In the genomic region with DNA sequence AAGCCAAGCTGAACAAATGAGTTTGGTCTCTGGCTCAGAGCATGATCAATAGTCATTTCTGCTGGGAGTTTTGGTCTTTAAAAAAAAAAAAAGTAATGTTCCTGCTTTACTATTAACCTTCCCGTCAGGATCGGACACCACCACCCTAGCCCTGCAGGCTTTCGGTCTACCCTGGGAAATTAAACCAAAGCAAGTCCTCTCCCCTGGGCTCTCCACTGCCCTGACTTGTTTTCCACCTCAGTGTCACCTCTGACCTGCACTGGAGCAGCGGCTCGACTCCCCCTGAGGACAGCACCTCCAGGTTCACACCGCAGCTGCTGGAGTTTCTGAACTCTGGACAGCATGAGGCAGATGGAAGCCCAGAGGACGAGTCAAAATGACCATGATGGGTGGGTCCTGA, we compare ENCODE assay signal across 26 mouse cellular contexts. TPM values are rescaled to one million over a fixed set of nuclear protein-coding genes. Genes with fewer than 3 reads are reported as not detected.
DNase-seq lines count a peak whose midpoint lies in the region; ATAC-seq lines count a peak whose summit lies in the region.
"Had no signal": no experiment of that assay in that cellular context is flagged by ENCODE, and none has a peak within 500 bp of the region (broad histone marks: within the 10 kb centered on the region; RNA-seq: fewer than 3 reads in every experiment).

No protein-coding gene starts in this region.

- H3K4me2 ChIP-seq in liver, embryonic 12.5 days = no peak overlapping the region
- H3K4me2 ChIP-seq in liver, embryonic 11.5 days = no peak overlapping the region; the same call in 1 of the 2 replicates
- H3K4me2 ChIP-seq in midbrain, embryonic 11.5 days = no peak overlapping the region
- no peak overlapping the region for H3K4me2 ChIP-seq in midbrain, embryonic 15.5 days
- H3K4me2 ChIP-seq: embryonic facial prominence, embryonic 13.5 days; forebrain, embryonic 13.5 days; heart, embryonic 13.5 days; hindbrain, embryonic 14.5 days had no signal

- no peak overlapping the region for H3K4me3 ChIP-seq in heart, embryonic 10.5 days
- H3K4me3 ChIP-seq in liver, embryonic 12.5 days = no peak overlapping the region
- H3K4me3 ChIP-seq in liver, embryonic 11.5 days (ENCODE audit: low read depth, low read length) = no peak overlapping the region
- no peak overlapping the region for H3K4me3 ChIP-seq in midbrain, embryonic 11.5 days (ENCODE audit: low read depth, low read length)
- H3K4me3 ChIP-seq in midbrain, embryonic 15.5 days = no peak overlapping the region
- H3K4me3 ChIP-seq: embryonic facial prominence, embryonic 10.5 days; embryonic facial prominence, embryonic 13.5 days; erythroblast, embryonic 14.5 days; forebrain, embryonic 13.5 days; heart, embryonic 13.5 days had no signal

- H3K36me3 ChIP-seq in heart, embryonic 10.5 days = peaks cover 3% of the 10 kb centered on the region
- H3K36me3 ChIP-seq in liver, embryonic 12.5 days = peaks cover 8% of the 10 kb centered on the region
- H3K36me3 ChIP-seq in liver, embryonic 11.5 days (ENCODE audit: control insufficient read depth, insufficient read depth, low read length) = no peaks in the 10 kb centered on the region
- no peaks in the 10 kb centered on the region for H3K36me3 ChIP-seq in midbrain, embryonic 11.5 days (ENCODE audit: control insufficient read depth, insufficient read depth, low read length)
- H3K36me3 ChIP-seq in midbrain, embryonic 15.5 days (replicated peaks) = no peaks in the 10 kb centered on the region

- peaks cover 55% of the 10 kb centered on the region for H3K4me1 ChIP-seq in heart, embryonic 10.5 days
- H3K4me1 ChIP-seq in liver, embryonic 12.5 days = peaks cover 72% of the 10 kb centered on the region
- H3K4me1 ChIP-seq in liver, embryonic 11.5 days (replicated peaks; ENCODE audit: control insufficient read depth, insufficient read depth, low read length) = peaks cover 39% of the 10 kb centered on the region
- no peaks in the 10 kb centered on the region for H3K4me1 ChIP-seq in midbrain, embryonic 11.5 days (ENCODE audit: control insufficient read depth, insufficient read depth, low read length)
- H3K4me1 ChIP-seq in midbrain, embryonic 15.5 days = no peaks in the 10 kb centered on the region
- H3K4me1 ChIP-seq: forebrain, embryonic 13.5 days had no signal

- 77% methylated on average over 7 of the region's 7 CpGs for WGBS in heart, embryonic 10.5 days
- WGBS in liver, embryonic 12.5 days (ENCODE audit: insufficient replicate concordance) = 72% methylated on average over 7 of the region's 7 CpGs
- WGBS in liver, embryonic 11.5 days = 69% methylated on average over 7 of the region's 7 CpGs
- WGBS in midbrain, embryonic 11.5 days = 76% methylated on average over 7 of the region's 7 CpGs
- 84% methylated on average over 7 of the region's 7 CpGs for whole genome bisulfite sequencing in midbrain, embryonic 15.5 days

- intact Hi-C loops in heart, postnatal 10 days (cut with DNase I) = no loop called here

- 0 out of 2 replicates have a peak overlapping the region, but pooled peaks have one; percentile 1 for H3K27ac ChIP-seq in heart, embryonic 10.5 days
- peak overlapping the region; percentile 43; the same call in 1 of the 2 replicates for H3K27ac ChIP-seq in liver, embryonic 12.5 days
- H3K27ac ChIP-seq in liver, embryonic 11.5 days (ENCODE audit: low read depth, low read length) = no peak overlapping the region
- no peak overlapping the region for H3K27ac ChIP-seq in midbrain, embryonic 11.5 days (ENCODE audit: low read depth, low read length)
- no peak overlapping the region for H3K27ac ChIP-seq in midbrain, embryonic 15.5 days
- H3K27ac ChIP-seq: embryonic facial prominence, embryonic 10.5 days; embryonic facial prominence, embryonic 13.5 days; forebrain, embryonic 13.5 days; heart, embryonic 13.5 days; hindbrain, embryonic 14.5 days; hindbrain, postnatal 0 days had no signal

- no peak for DNase-seq in heart, embryonic 10.5 days (ENCODE audit: low spot score)
- no peak for DNase-seq in heart, postnatal 10 days
- DNase-seq in liver, embryonic 11.5 days (ENCODE audit: low spot score) = no peak
- DNase-seq in midbrain, embryonic 11.5 days (ENCODE audit: low spot score, missing footprints) = peak; percentile 57
- DNase-seq in embryo, embryonic 9.5 days (ENCODE audit: extremely low spot score) = no peak
- DNase-seq: adrenal gland, adult 2 months; adrenal gland, postnatal 14 days; B cell, adult 2 months; cerebellum, adult 11 months; cerebellum, adult 9-11 months; cerebellum, postnatal 25 days; gastrocnemius, postnatal 14 days; heart, adult 18-20 months had no signal

- H3K9me3 ChIP-seq in heart, embryonic 10.5 days = no peaks in the 10 kb centered on the region
- H3K9me3 ChIP-seq in liver, embryonic 12.5 days (replicated peaks) = no peaks in the 10 kb centered on the region
- H3K9me3 ChIP-seq in liver, embryonic 11.5 days (ENCODE audit: control insufficient read depth, low read length) = no peaks in the 10 kb centered on the region
- no peaks in the 10 kb centered on the region for H3K9me3 ChIP-seq in midbrain, embryonic 11.5 days (ENCODE audit: control insufficient read depth, low read length)
- no peaks in the 10 kb centered on the region for H3K9me3 ChIP-seq in midbrain, embryonic 15.5 days
- H3K9me3 ChIP-seq: embryonic facial prominence, embryonic 10.5 days; G1E had no signal

- no peaks in the 10 kb centered on the region for H3K27me3 ChIP-seq in heart, embryonic 10.5 days (ENCODE audit: insufficient read depth, poor library complexity, severe bottlenecking)
- H3K27me3 ChIP-seq in liver, embryonic 12.5 days (replicated peaks) = no peaks in the 10 kb centered on the region
- no peaks in the 10 kb centered on the region for H3K27me3 ChIP-seq in liver, embryonic 11.5 days (replicated peaks; ENCODE audit: control insufficient read depth, insufficient read depth, low read length)
- H3K27me3 ChIP-seq in midbrain, embryonic 11.5 days (ENCODE audit: control insufficient read depth, insufficient read depth, low read length) = no peaks in the 10 kb centered on the region
- H3K27me3 ChIP-seq in midbrain, embryonic 15.5 days (replicated peaks) = no peaks in the 10 kb centered on the region
- H3K27me3 ChIP-seq: CH12.LX; embryonic facial prominence, embryonic 13.5 days; forebrain, embryonic 13.5 days; heart, embryonic 13.5 days had no signal

- no peak for ATAC-seq in liver, embryonic 12.5 days
- ATAC-seq in liver, embryonic 11.5 days (replicated peaks; ENCODE audit: low FRiP score) = no peak
- no peak for ATAC-seq in midbrain, embryonic 11.5 days (ENCODE audit: low FRiP score)
- no peak for ATAC-seq in midbrain, embryonic 15.5 days (replicated peaks)
- ATAC-seq: forebrain, embryonic 13.5 days; forebrain, embryonic 16.5 days; hindbrain, postnatal 0 days; inflammation-experienced regulatory T-cells, adult 6 months had no signal

- no peak overlapping the region for H3K9ac ChIP-seq in liver, embryonic 12.5 days
- no peak overlapping the region for H3K9ac ChIP-seq in liver, embryonic 11.5 days (ENCODE audit: low read depth, low read length)
- H3K9ac ChIP-seq in midbrain, embryonic 11.5 days (ENCODE audit: low read length) = no peak overlapping the region
- H3K9ac ChIP-seq in midbrain, embryonic 15.5 days = no peak overlapping the region
- H3K9ac ChIP-seq: embryonic facial prominence, embryonic 13.5 days; forebrain, embryonic 13.5 days; heart, embryonic 13.5 days; hindbrain, embryonic 14.5 days had no signal

RNA-seq across cellular contexts. Expression of gene Tex2, which starts 13.9 kb away (rescaled TPM):
- polyA plus RNA-seq in heart, embryonic 10.5 days (2016; fragmentation: Nextera tagmentation; extraction: Ambion mirVana) = 12.5 and 17.9 TPM in 2 replicates
- 10 to 100 TPM; 40.1 to 40.3 TPM for total RNA-seq in heart, postnatal 10 days (2021)
- 11.3 and 11.7 TPM in 2 replicates for polyA plus RNA-seq in liver, embryonic 12.5 days (2016; fragmentation: Nextera tagmentation; extraction: Ambion mirVana)
- 13.4 and 15.9 TPM in 2 replicates for polyA plus RNA-seq in liver, embryonic 11.5 days (2014; fragmentation: Nextera tagmentation; extraction: Ambion mirVana)
- polyA plus RNA-seq in midbrain, embryonic 11.5 days (2014; fragmentation: Nextera tagmentation; extraction: Ambion mirVana) = 9.9 and 10.8 TPM in 2 replicates
- polyA plus RNA-seq in midbrain, embryonic 15.5 days (2015; fragmentation: Nextera tagmentation; extraction: Ambion mirVana) = 31.3 and 32.1 TPM in 2 replicates

Comparison
In these comparisons a context has a peak if more than half of its experiments do, and no peak if none do; other contexts are left out.
1. H3K27ac ChIP-seq: peak in heart, embryonic 10.5 days (single experiment) and liver, embryonic 12.5 days (single experiment); none in liver, embryonic 11.5 days (single experiment), midbrain, embryonic 11.5 days (single experiment) and midbrain, embryonic 15.5 days (single experiment).